Mouse (Mus musculus): Measurements from ENCODE around the gene Cxxc4.

- TF ChIP-seq CTCF (IDR thresholded peaks at IDR 0.05; ENCODE audit: low read depth), result no peak
- no peak for TF ChIP-seq EP300 (IDR thresholded peaks at IDR 0.05; ENCODE audit: low read depth)
Observed at GRCm38 (mm10) chr3:134295217-134295616, 58.9 kb downstream of the Cxxc4 start.
